Mouse (Mus musculus) G1E (cell line): ENCODE data around the gene Gm49383. TPM values are rescaled to one million over a fixed set of nuclear protein-coding genes. Genes with fewer than 3 reads are reported as not detected.

ENCODE experiments used
- ATAC-seq: 2 replicates; pipeline ENCODE4 v1.8.0; 2016; ENCODE audit warnings: mild to moderate bottlenecking; ENCODE audit not compliant: insufficient number of reproducible peaks, poor library complexity, low FRiP score, severe bottlenecking; ENCODE audit errors: extremely low read depth
- DNase-seq: peaks from one replicate; pipeline ENCODE4 v3.0.0; 2012; ENCODE audit warnings: low spot score
- H3K27me3 ChIP-seq: 2 replicates; pipeline ENCODE4 v1.6.1; 2012; ENCODE audit warnings: mild to moderate bottlenecking, low read length, inconsistent platforms; ENCODE audit not compliant: insufficient read depth
- H3K36me3 ChIP-seq: replicated peaks from 2 replicates; pipeline ENCODE3; 2012; ENCODE audit warnings: mild to moderate bottlenecking, inconsistent platforms
- H3K4me1 ChIP-seq: 2 replicates; pipeline ENCODE4 v1.6.1; 2012; ENCODE audit warnings: low read depth, low read length, inconsistent platforms, mixed read lengths; ENCODE audit not compliant: insufficient read depth
- H3K4me3 ChIP-seq: 2 replicates; pipeline ENCODE4 v1.5.1; 2012; ENCODE audit warnings: low read depth, mild to moderate bottlenecking, inconsistent platforms, low read length, moderate library complexity, mixed read lengths
- H3K9me3 ChIP-seq: replicated peaks from 2 replicates; pipeline ENCODE4 v1.6.1; 2012; ENCODE audit warnings: inconsistent platforms
- CTCF ChIP-seq: IDR thresholded peaks from 2 replicates; pipeline ENCODE4 v1.5.1; 2012; ENCODE audit warnings: low read depth, low read length, inconsistent platforms, mixed read lengths
- GATA1 ChIP-seq: IDR thresholded peaks from 2 replicates; pipeline ENCODE4 v1.6.1; 2012; ENCODE audit warnings: borderline replicate concordance, low read length, inconsistent platforms, mixed read lengths
- GATA2 ChIP-seq: IDR thresholded peaks from 2 replicates; pipeline ENCODE4 v1.6.1; 2012; ENCODE audit warnings: low read depth, low read length, inconsistent platforms, borderline replicate concordance
- POLR2AphosphoS5 ChIP-seq: IDR thresholded peaks from 2 replicates; pipeline ENCODE4 v1.6.1; 2012; ENCODE audit warnings: low read depth, low read length, inconsistent platforms; ENCODE audit not compliant: insufficient replicate concordance
- TAL1 ChIP-seq: conservative IDR thresholded peaks from 2 replicates; pipeline ENCODE4 v1.6.1; 2012; ENCODE audit warnings: low read depth, low read length, inconsistent platforms, mixed read lengths
- polyA plus RNA-seq: library from polyadenylated mRNA; stranded (reverse); fragments of >175 nt; gene quantifications from 2 replicates; pipeline ENCODE4 v1.2.3, GENCODE M21; 2012
- total RNA-seq, 2 experiments: library from RNA; stranded (forward) in 1 of 2; stranded (reverse) in 1 of 2; fragments of 200-1000 nt in 1 of 2; fragments of >200 nt in 1 of 2; fragmentation: Nextera tagmentation in 1 of 2; gene quantifications; 2 replicates each; pipeline ENCODE4 v1.2.3; 2014 to 2017

Gm49383 gene
- total RNA-seq (2014; fragmentation: Nextera tagmentation) (33.0 and 34.5 TPM in 2 replicates), total RNA-seq (2017) (56.1 and 82.2 TPM in 2 replicates), polyA plus RNA-seq (75.5 and 90.8 TPM in 2 replicates)

DNA sequence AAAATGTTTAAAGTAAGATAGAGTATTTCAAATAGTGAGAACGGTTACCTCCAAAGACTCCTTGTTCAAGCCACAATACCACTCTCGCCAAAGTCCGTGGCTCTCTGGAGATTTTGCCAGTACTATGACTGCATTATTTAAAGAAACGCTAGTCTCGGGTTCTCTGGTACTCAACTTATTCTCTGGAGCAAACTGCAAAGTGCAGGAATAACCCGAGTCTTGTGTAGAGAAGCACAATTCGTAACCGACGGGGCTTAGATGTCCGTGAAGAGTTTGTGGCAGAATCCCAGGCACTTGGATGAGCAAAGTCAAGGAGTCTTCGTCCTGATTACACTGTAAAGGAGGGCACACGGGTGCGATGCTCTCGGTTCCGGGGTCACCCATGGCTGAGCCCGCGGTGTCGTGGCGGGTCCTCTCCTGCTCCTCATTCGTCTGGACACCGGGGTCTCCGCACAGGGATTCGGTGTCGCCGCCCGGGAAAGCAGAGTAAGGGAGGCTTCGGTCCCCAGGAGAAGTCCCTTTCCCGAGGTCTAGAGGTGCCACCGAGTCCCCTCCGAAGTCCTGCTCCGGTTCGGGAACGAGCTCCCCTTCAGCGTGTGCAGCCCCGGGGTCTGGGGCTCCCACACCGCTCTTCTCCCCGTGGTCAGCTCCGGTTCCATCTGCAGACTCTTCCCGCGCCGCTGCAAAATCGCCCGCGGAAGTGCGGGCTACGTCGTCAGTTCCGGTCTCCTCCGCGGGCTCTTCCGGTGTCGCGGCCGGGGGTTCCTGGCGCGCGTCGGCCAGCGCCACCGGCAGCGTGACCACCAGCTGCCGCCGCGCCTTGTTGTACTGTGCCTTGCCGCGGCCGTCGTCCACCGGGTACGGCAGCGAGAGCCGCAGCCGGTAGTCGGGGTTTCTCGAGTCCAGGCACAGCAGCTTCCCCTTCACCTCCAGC is at the start of gene Gm49383:
Gene Gm49383 (minus strand): TSS at position 661 of the 934 bp plus-strand sequence.
- DNase-seq: peak; percentile 81
- H3K9me3 ChIP-seq: no peaks in the 10 kb centered on the region
- H3K36me3 ChIP-seq: peaks cover 54% of the 10 kb centered on the region
- peaks cover 46% of the 10 kb centered on the region for H3K4me1 ChIP-seq
- peak within 1 kb of the TSS; percentile 100 for H3K4me3 ChIP-seq
- peak; percentile 50 for ATAC-seq
- no peaks in the 10 kb centered on the region for H3K27me3 ChIP-seq
- TF ChIP-seq TAL1: no peak
- no peak for TF ChIP-seq CTCF
- TF ChIP-seq GATA2: no peak
- TF ChIP-seq GATA1: no peak
- TF ChIP-seq POLR2AphosphoS5: no peak

DNA sequence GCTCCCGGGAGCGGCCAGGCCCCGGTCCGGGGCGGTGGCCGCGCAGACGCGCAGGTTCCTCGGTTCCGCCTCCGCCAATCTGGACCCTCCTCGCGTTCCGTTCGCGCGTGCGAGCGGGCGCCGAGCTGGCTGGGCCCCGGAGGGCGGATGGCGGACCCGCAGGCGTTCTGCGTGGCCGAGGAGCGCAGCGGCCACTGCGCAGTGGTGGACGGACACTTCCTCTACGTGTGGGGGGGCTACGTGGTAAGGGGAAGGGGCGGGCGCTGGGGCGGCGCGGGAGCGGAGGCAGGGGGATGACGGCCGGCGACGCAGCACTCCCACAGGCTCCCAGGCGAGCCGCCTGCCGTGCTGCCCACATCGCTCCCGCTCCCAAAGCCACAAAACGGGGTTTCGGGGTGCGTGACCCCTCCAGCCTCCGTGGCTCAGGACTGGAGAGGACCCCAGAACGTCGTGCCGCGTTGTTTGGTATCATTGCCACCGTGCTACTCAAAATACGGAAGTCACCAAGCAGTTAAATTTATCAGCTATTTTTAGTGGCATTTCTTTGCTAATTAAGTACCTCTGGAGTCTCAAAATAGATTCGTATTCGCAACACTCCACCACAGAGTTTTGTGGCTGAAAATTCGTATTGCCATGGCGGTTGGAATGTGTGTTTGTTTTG is 45.0 kb upstream of the Gm49383 start:
- Histone ChIP-seq H3K4me1 (peaks cover 34% of the 10 kb centered on the region), H3K9me3 (no peaks in the 10 kb centered on the region), H3K27me3 (no peaks in the 10 kb centered on the region; the same call in 1 of the 2 replicates), H3K36me3 (no peaks in the 10 kb centered on the region), H3K4me3 (peak overlapping the region; percentile 88)
- DNase-seq (peak; percentile 79), ATAC-seq (peak; percentile 45)
- TF ChIP-seq GATA2 (no peak), CTCF (no peak)

DNA sequence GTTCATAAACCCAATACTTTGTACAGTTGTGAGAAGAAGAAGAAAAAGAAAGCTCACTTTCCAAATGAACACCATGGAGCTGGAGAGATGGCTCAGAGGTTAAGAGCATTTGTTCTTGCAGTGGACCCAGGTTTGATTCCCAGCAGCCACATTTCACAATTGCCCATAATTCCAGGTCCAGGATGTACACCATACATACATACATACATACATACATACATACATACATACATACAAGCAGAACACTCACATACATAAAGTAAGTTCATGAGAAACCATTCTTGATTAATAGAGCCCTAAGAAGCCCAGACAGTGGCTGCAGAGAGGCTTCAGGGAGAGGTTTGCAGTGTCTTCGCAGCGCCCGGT is 44.5 kb upstream of the Gm49383 start:
- Histone ChIP-seq H3K9me3 (no peaks in the 10 kb centered on the region), H3K27me3 (no peaks in the 10 kb centered on the region; the same call in 1 of the 2 replicates)
- no peak for DNase-seq

DNA sequence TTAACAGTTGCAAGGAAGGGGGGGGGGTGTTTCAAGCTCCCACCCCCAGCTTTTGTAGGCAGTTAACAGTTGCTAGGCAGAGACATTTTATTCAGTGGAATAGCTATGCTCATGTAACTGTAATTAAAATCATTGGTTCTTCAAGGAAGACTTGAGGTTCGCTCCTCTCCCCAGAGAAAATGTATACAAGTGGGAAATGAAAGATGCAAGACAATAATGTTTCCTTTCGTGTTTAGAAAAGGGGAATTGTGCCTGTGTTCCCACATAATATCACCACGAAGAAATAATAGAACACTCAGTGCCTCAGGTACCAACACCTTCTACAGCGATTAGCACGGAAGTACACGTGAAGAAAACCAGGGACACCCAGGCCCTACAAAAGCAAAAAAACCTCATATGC is 44.0 kb upstream of the Gm49383 start, which contains the start of gene Klhdc1:
Gene Klhdc1 (plus strand): TSS at position 301 of the 400 bp plus-strand sequence.
- DNase-seq: no peak
- no peaks in the 10 kb centered on the region; the same call in 1 of the 2 replicates for H3K27me3 ChIP-seq
- no peak for ATAC-seq
- H3K4me3 ChIP-seq: peak within 1 kb of the TSS; percentile 88
- H3K9me3 ChIP-seq: no peaks in the 10 kb centered on the region
- H3K36me3 ChIP-seq: no peaks in the 10 kb centered on the region
- H3K4me1 ChIP-seq: peaks cover 34% of the 10 kb centered on the region
- no peak for TF ChIP-seq TAL1
- TF ChIP-seq POLR2AphosphoS5: no peak
- TF ChIP-seq GATA1: no peak
- no peak for TF ChIP-seq GATA2
- TF ChIP-seq CTCF: no peak

More for the DNA sequence above, 44.5 kb upstream of the Gm49383 start:
- H3K4me3 ChIP-seq: peak overlapping the region; percentile 88
- peaks cover 34% of the 10 kb centered on the region for H3K4me1 ChIP-seq
- no peaks in the 10 kb centered on the region for H3K36me3 ChIP-seq
- no peak for ATAC-seq
- TF ChIP-seq GATA1: no peak
- TF ChIP-seq TAL1: no peak
- no peak for TF ChIP-seq CTCF

DNA sequence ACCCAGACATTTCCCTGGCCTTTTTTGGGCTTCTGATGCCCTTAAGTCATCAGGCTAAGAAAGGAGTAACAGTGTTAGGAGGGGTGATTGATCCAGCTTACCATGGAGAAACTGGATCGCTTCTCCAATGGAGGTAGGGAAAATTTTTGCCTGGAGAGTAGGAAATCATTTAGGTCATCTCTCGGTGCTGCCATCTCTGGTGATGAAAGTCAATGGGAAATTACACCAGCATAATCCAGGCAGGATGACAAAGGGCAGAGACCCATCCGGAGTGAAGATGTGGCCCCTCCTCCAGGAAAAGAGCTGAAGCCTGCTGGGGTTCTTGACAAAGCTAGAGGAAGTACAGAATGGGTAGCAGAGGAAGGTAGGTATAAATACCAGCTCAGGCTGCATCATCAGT is 41.4 kb upstream of the Gm49383 start:
- ATAC-seq (no peak), DNase-seq (no peak)
- Histone ChIP-seq H3K27me3 (no peaks in the 10 kb centered on the region; the same call in 1 of the 2 replicates), H3K36me3 (no peaks in the 10 kb centered on the region), H3K9me3 (no peaks in the 10 kb centered on the region), H3K4me1 (peaks cover 28% of the 10 kb centered on the region), H3K4me3 (no peak overlapping the region)
- TF ChIP-seq POLR2AphosphoS5 (no peak), TAL1 (no peak), GATA1 (no peak), GATA2 (no peak), CTCF (no peak)

DNA sequence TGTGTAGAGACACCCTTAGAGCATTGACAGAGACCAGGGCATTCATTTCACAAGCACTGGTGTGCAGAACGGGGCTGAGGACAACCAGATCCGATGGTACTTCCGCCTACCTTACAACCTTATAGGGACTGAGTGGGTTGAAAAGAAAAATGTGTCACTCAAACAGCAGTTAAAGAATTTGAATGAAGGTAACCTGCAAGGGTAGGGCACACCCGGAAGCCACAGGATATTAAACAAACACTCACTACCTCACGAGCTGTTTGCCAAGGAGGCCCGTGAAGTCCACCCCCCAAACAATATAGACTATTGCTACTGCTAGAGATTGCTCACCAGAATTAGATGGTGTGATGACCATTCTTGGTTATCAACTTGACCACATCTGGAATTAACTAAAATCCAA is 38.9 kb upstream of the Gm49383 start:
- no peak for TF ChIP-seq TAL1
- no peak for TF ChIP-seq GATA2
- no peak for TF ChIP-seq POLR2AphosphoS5
- TF ChIP-seq GATA1: no peak
- TF ChIP-seq CTCF: no peak
- DNase-seq (no peak), ATAC-seq (no peak)
- Histone ChIP-seq H3K9me3 (no peaks in the 10 kb centered on the region), H3K4me1 (peaks cover 12% of the 10 kb centered on the region), H3K27me3 (no peaks in the 10 kb centered on the region; the same call in 1 of the 2 replicates), H3K36me3 (no peaks in the 10 kb centered on the region), H3K4me3 (no peak overlapping the region)
